Mouse (Mus musculus): ENCODE results near the gene Zfp790. TPM values are rescaled to one million over a fixed set of nuclear protein-coding genes. Genes with fewer than 3 reads are reported as not detected.

The Zfp790 gene
- polyA plus RNA-seq (2014; fragmentation: Nextera tagmentation; extraction: Ambion mirVana): 17.1 and 19.5 TPM in 2 replicates

DNA sequence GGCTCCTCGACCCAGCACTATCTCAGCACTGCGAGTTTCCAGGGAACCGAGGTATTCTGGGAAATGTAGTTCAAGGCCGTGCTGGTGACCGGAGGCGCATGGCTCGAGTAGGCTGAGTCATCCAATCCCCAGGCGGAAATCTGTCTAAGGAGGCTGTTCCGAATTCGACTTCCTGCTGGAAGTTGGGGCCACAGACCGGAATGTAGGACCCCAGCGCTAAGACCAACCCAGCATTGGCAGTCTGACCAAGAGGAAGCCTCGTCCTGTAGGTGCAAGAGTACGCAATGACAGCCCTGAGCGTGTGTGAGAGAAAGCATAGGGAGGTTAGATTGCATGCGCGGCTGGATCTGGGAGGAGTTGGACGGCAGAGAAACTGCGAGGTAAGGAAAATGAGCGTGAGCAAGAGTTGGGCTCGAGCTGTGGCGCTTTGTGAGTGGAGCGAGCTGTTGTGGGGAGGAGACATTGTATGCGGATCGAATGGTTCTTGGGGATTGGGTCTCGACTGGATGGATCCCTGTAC is at the start of gene Zfp790:
TSS of gene Zfp790 (plus strand) at position 205 of the 520 bp plus-strand sequence.
- Histone ChIP-seq H3K4me1 (ENCODE audit: control insufficient read depth, insufficient read depth, low read length) (peaks cover 7% of the 10 kb centered on the region), H3K9me3 (ENCODE audit: control insufficient read depth, low read length) (no peaks in the 10 kb centered on the region), H3K4me2 (ENCODE audit: low read depth, severe bottlenecking) (peak within 1 kb of the TSS; percentile 82), H3K4me3 (ENCODE audit: low read depth, low read length) (peak within 1 kb of the TSS; percentile 78), H3K27me3 (ENCODE audit: control insufficient read depth, insufficient read depth, low read length) (no peaks in the 10 kb centered on the region), H3K36me3 (ENCODE audit: control insufficient read depth, insufficient read depth, low read length) (no peaks in the 10 kb centered on the region), H3K27ac (replicated peaks; ENCODE audit: low read depth, low read length) (0 out of 2 replicates have a peak within 1 kb of the TSS, but pooled peaks have one; percentile 39), H3K9ac (ENCODE audit: low read length) (peak within 1 kb of the TSS; percentile 64)
- DNase-seq (ENCODE audit: low spot score) (peak; percentile 88), ATAC-seq (ENCODE audit: insufficient number of reproducible peaks, low FRiP score, low TSS enrichment, low read depth) (peak; percentile 95)
- WGBS: under 1% methylated on average over 26 of the region's 26 CpGs

DNA sequence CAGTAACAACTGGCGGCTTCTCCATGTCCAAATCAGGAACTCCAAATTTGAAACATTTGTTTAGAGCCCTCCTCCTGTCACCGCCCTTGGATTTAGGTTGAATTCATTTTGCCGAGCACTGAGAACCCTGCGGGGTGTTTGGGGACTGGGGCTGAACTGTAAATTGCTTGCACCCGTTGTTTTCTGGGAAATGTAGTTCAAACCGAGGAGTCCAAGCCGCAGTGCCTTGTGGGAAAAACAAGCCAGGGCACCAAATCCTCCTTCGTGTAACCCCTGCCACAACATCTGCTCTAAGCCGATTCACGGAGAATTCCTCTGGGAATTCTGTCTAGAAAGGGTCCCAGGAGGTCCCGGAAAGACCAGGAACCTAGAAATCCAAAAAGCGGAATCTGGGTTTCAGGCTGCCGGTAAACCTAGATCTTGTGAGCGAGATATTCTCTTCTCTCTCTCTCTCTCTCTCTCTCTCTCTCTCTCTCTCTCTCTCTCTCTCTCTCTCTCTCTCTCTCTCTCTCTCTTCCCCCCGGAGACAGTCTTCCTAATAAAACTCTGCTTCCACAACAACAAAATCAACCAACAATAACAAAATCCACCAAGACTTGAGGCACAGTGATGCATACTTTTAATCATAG is 48.7 kb upstream of the Zfp790 start:
- no peak overlapping the region for H3K27ac ChIP-seq (replicated peaks; ENCODE audit: low read depth, low read length)
- no peaks in the 10 kb centered on the region for H3K36me3 ChIP-seq (ENCODE audit: control insufficient read depth, insufficient read depth, low read length)
- no peaks in the 10 kb centered on the region for H3K27me3 ChIP-seq (ENCODE audit: control insufficient read depth, insufficient read depth, low read length)
- peak overlapping the region; percentile 55; the same call in 1 of the 2 replicates for H3K9ac ChIP-seq (ENCODE audit: low read length)
- peak overlapping the region; percentile 74 for H3K4me2 ChIP-seq (ENCODE audit: low read depth, severe bottlenecking)
- DNase-seq (ENCODE audit: low spot score) (peak; percentile 83), ATAC-seq (ENCODE audit: insufficient number of reproducible peaks, low FRiP score, low TSS enrichment, low read depth) (peak; percentile 52; the same call in 1 of the 2 replicates)
- H3K4me1 ChIP-seq (ENCODE audit: control insufficient read depth, insufficient read depth, low read length): peaks cover 3% of the 10 kb centered on the region; the same call in 1 of the 2 replicates
- peak overlapping the region; percentile 67 for H3K4me3 ChIP-seq (ENCODE audit: low read depth, low read length)
- 2% methylated on average over 14 of the region's 15 CpGs for WGBS
- H3K9me3 ChIP-seq (ENCODE audit: control insufficient read depth, low read length): no peaks in the 10 kb centered on the region

DNA sequence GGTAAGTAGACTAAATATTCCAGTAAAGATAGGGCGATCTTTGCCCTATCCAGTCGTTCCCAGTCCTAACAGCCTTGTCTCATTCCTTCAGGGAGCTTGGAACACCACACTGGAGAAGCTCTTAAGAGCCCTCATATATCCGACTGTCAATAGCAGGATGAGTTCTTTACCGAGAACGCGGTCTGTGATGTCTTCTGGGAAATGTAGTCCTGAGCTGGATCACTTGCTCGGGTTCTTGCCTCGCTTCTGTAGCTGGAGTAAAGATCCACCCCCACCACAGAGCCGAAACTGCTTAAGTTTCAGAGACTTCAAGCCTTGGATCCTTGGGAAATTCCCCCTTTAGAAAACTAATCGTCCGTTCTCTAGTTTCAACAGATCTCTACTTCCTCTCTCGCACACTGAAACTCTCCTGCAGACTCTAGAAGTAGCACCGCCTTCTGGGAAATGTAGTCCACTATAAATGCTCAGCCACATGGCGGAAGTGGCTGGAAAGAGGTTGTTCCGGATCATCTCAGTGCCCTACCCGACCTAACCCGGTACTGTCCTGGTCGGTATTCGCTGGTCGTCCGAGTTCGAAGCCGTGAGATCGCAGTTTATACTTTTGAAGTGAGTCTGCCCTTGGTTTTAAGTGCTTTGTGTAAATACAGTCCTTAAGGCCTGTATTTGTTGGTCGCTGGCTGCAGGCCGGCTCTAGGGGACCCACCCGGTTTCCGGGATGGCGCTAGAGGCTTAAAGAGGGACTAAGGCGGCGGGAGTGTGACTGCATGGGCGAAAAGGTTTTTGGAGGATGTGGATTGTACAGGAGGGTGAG is 47.6 kb upstream of the Zfp790 start, which contains the start of gene Zfp84:
TSS of gene Zfp84 (plus strand) at position 463 of the 811 bp plus-strand sequence.
- peak within 1 kb of the TSS; percentile 57; the same call in 1 of the 2 replicates for H3K27ac ChIP-seq (replicated peaks; ENCODE audit: low read depth, low read length)
- peaks cover 3% of the 10 kb centered on the region; the same call in 1 of the 2 replicates for H3K4me1 ChIP-seq (ENCODE audit: control insufficient read depth, insufficient read depth, low read length)
- ATAC-seq (ENCODE audit: insufficient number of reproducible peaks, low FRiP score, low TSS enrichment, low read depth) (peak; percentile 91), DNase-seq (ENCODE audit: low spot score) (peak; percentile 88)
- peak within 1 kb of the TSS; percentile 63 for H3K9ac ChIP-seq (ENCODE audit: low read length)
- H3K4me2 ChIP-seq (ENCODE audit: low read depth, severe bottlenecking): peak within 1 kb of the TSS; percentile 74
- no peaks in the 10 kb centered on the region for H3K36me3 ChIP-seq (ENCODE audit: control insufficient read depth, insufficient read depth, low read length)
- WGBS: under 1% methylated on average over 32 of the region's 32 CpGs
- H3K9me3 ChIP-seq (ENCODE audit: control insufficient read depth, low read length): no peaks in the 10 kb centered on the region
- H3K4me3 ChIP-seq (ENCODE audit: low read depth, low read length): peak within 1 kb of the TSS; percentile 67
- H3K27me3 ChIP-seq (ENCODE audit: control insufficient read depth, insufficient read depth, low read length): no peaks in the 10 kb centered on the region

DNA sequence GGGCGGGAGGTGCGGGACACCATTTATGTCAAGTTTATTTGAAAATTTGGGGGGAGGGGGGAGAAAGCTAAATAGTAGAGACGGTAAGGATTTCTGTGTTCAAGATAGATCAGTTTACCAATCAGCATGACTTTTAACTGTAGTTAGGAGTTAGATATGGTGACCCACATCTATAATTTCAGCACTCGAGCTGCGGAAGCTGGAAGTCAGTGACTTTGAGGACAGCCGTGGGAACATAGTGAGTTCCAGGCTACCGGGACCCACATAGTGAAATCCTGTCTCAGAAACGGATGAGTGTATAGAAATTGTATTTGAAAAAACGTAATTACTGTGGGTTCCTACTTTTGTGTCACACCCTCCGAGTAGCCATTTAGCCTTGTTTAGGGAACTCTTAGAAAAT is 46.9 kb upstream of the Zfp790 start:
- Histone ChIP-seq H3K9me3 (ENCODE audit: control insufficient read depth, low read length) (no peaks in the 10 kb centered on the region), H3K4me1 (ENCODE audit: control insufficient read depth, insufficient read depth, low read length) (peaks cover 3% of the 10 kb centered on the region; the same call in 1 of the 2 replicates), H3K9ac (ENCODE audit: low read length) (peak overlapping the region; percentile 63), H3K36me3 (ENCODE audit: control insufficient read depth, insufficient read depth, low read length) (peaks cover 3% of the 10 kb centered on the region; the same call in 1 of the 2 replicates), H3K27ac (replicated peaks; ENCODE audit: low read depth, low read length) (no peak overlapping the region), H3K4me2 (ENCODE audit: low read depth, severe bottlenecking) (peak overlapping the region; percentile 74), H3K4me3 (ENCODE audit: low read depth, low read length) (peak overlapping the region; percentile 67), H3K27me3 (ENCODE audit: control insufficient read depth, insufficient read depth, low read length) (no peaks in the 10 kb centered on the region)
- WGBS: 8% methylated on average over 10 of the region's 10 CpGs
- no peak for DNase-seq (ENCODE audit: low spot score)
- no peak for ATAC-seq (ENCODE audit: insufficient number of reproducible peaks, low FRiP score, low TSS enrichment, low read depth)

DNA sequence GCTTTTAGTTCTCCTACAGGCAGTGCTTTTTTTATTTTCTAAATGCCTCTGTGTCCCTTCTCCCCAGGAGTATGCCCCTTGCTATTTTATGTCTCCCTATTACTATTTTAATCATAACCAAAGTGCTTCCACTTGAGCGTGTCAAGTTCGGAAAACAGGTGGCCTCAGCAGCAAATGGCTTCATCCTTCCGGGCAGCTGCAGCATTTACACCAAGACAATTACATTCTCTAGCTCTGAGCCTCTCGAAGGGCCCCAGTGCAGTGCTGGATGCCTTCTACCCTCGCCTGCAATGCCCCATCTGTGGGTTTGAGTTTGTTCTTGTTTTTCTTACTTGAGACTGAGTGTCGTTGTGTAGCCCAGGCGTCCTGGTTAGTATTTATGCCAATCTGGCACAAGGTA is 42.4 kb upstream of the Zfp790 start:
- no peaks in the 10 kb centered on the region for H3K27me3 ChIP-seq (ENCODE audit: control insufficient read depth, insufficient read depth, low read length)
- H3K36me3 ChIP-seq (ENCODE audit: control insufficient read depth, insufficient read depth, low read length): peaks cover 33% of the 10 kb centered on the region
- ATAC-seq (ENCODE audit: insufficient number of reproducible peaks, low FRiP score, low TSS enrichment, low read depth): no peak
- H3K9me3 ChIP-seq (ENCODE audit: control insufficient read depth, low read length): no peaks in the 10 kb centered on the region; the same call in 1 of the 2 replicates
- H3K4me3 ChIP-seq (ENCODE audit: low read depth, low read length): no peak overlapping the region
- H3K27ac ChIP-seq (replicated peaks; ENCODE audit: low read depth, low read length): no peak overlapping the region
- H3K9ac ChIP-seq (ENCODE audit: low read length): no peak overlapping the region
- no peak for DNase-seq (ENCODE audit: low spot score)
- peaks cover 3% of the 10 kb centered on the region; the same call in 1 of the 2 replicates for H3K4me1 ChIP-seq (ENCODE audit: control insufficient read depth, insufficient read depth, low read length)
- no peak overlapping the region for H3K4me2 ChIP-seq (ENCODE audit: low read depth, severe bottlenecking)
- 89% methylated on average over 7 of the region's 7 CpGs for WGBS

DNA sequence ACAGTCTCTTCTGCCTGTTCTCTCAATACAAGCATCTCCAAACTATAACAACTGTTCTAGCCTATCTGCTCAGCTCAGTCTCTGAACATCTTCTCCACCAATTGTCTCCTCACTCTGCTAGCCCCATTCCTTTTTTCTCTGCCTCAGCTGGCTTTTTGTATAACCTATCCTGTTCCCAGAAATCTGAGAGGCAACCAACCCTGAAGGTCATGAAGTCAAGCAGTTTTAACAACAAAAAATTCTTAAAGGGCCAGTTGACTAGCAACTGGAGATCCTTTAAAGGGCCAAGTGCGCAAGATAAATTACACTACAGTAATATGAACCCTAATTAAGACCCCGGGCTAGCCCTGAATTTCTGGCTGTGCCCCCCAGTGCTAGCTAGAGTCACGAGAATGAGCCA is 41.5 kb upstream of the Zfp790 start:
- 88% methylated on average over 3 of the region's 3 CpGs for WGBS
- H3K27me3 ChIP-seq (ENCODE audit: control insufficient read depth, insufficient read depth, low read length): no peaks in the 10 kb centered on the region
- peaks cover 33% of the 10 kb centered on the region for H3K36me3 ChIP-seq (ENCODE audit: control insufficient read depth, insufficient read depth, low read length)
- DNase-seq (ENCODE audit: low spot score) (no peak), ATAC-seq (ENCODE audit: insufficient number of reproducible peaks, low FRiP score, low TSS enrichment, low read depth) (no peak)
- no peak overlapping the region for H3K27ac ChIP-seq (replicated peaks; ENCODE audit: low read depth, low read length)
- H3K4me3 ChIP-seq (ENCODE audit: low read depth, low read length): no peak overlapping the region
- H3K4me2 ChIP-seq (ENCODE audit: low read depth, severe bottlenecking): no peak overlapping the region
- no peaks in the 10 kb centered on the region; the same call in 1 of the 2 replicates for H3K9me3 ChIP-seq (ENCODE audit: control insufficient read depth, low read length)
- peaks cover 2% of the 10 kb centered on the region; the same call in 1 of the 2 replicates for H3K4me1 ChIP-seq (ENCODE audit: control insufficient read depth, insufficient read depth, low read length)
- no peak overlapping the region for H3K9ac ChIP-seq (ENCODE audit: low read length)

DNA sequence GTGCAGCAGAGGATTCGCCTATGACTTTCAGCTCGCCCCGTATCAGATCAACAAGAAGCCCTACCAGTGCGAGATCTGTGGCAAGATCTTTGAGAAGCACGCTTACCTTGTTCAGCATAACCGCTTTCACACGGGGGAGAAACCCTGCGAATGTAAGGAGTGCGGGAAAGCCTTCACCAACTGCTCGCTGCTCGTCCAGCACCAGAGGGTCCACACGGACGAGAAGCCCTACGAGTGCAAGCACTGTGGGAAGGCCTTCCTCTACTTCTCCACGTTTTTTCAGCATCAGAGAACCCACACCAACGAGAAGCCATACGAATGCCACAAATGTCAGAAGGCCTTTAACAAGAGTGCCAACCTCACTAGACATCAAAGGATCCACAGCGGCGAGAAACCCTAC is 39.3 kb upstream of the Zfp790 start:
- ATAC-seq (ENCODE audit: insufficient number of reproducible peaks, low FRiP score, low TSS enrichment, low read depth): no peak
- Histone ChIP-seq H3K4me1 (ENCODE audit: control insufficient read depth, insufficient read depth, low read length) (no peaks in the 10 kb centered on the region), H3K27ac (replicated peaks; ENCODE audit: low read depth, low read length) (no peak overlapping the region), H3K4me2 (ENCODE audit: low read depth, severe bottlenecking) (no peak overlapping the region), H3K9me3 (ENCODE audit: control insufficient read depth, low read length) (no peaks in the 10 kb centered on the region; the same call in 1 of the 2 replicates), H3K4me3 (ENCODE audit: low read depth, low read length) (no peak overlapping the region), H3K27me3 (ENCODE audit: control insufficient read depth, insufficient read depth, low read length) (no peaks in the 10 kb centered on the region), H3K9ac (ENCODE audit: low read length) (no peak overlapping the region), H3K36me3 (ENCODE audit: control insufficient read depth, insufficient read depth, low read length) (peaks cover 33% of the 10 kb centered on the region)
- 96% methylated on average over 19 of the region's 19 CpGs for WGBS
- DNase-seq (ENCODE audit: low spot score): no peak

DNA sequence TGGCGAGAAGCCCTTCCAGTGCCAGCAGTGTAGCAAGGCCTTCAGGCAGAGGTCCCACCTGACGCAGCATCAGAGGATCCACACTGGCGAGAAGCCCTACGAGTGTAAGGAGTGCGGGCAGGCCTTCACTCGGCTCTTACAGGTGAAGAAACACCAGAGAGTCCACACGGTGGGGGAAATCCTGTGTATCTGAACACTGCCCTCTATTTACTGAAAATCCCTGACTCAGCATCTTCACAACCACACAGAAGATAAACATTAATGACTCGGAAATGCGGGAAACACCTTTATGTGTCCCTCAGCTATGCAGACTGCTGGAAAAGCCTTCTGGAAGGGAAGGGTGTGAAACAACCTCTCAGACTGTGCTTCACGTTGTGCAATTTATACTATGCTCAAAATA is 38.5 kb upstream of the Zfp790 start:
- Histone ChIP-seq H3K9ac (ENCODE audit: low read length) (no peak overlapping the region), H3K36me3 (ENCODE audit: control insufficient read depth, insufficient read depth, low read length) (peaks cover 33% of the 10 kb centered on the region), H3K4me2 (ENCODE audit: low read depth, severe bottlenecking) (no peak overlapping the region), H3K27me3 (ENCODE audit: control insufficient read depth, insufficient read depth, low read length) (no peaks in the 10 kb centered on the region), H3K4me1 (ENCODE audit: control insufficient read depth, insufficient read depth, low read length) (no peaks in the 10 kb centered on the region), H3K27ac (replicated peaks; ENCODE audit: low read depth, low read length) (no peak overlapping the region), H3K4me3 (ENCODE audit: low read depth, low read length) (no peak overlapping the region), H3K9me3 (ENCODE audit: control insufficient read depth, low read length) (no peaks in the 10 kb centered on the region; the same call in 1 of the 2 replicates)
- no peak for DNase-seq (ENCODE audit: low spot score)
- 94% methylated on average over 10 of the region's 10 CpGs for WGBS
- ATAC-seq (ENCODE audit: insufficient number of reproducible peaks, low FRiP score, low TSS enrichment, low read depth): no peak
